Mouse (Mus musculus) neural tube, embryonic 12.5 days (tissue): ENCODE measurements around the gene Fam187a. TPM values are rescaled to one million over a fixed set of nuclear protein-coding genes. Genes with fewer than 3 reads are reported as not detected.

Experiments
- ATAC-seq: fragments of 200-750 bp; cut with Nextera tagmentation; 2 replicates; pipeline ENCODE4 v1.8.0; 2017; ENCODE audit warnings: low read depth, mild to moderate bottlenecking, moderate TSS enrichment, moderate library complexity; ENCODE audit not compliant: low FRiP score
- H3K27ac ChIP-seq: fragments of 300-500 bp; sonication (generic); 2 replicates; pipeline ENCODE4 v1.5.1; 2016
- H3K27me3 ChIP-seq: fragments of 300-500 bp; sonication (generic); replicated peaks from 2 replicates; pipeline ENCODE4 v1.6.1; 2016; ENCODE audit warnings: mild to moderate bottlenecking
- H3K36me3 ChIP-seq: fragments of 300-500 bp; sonication (generic); 2 replicates; pipeline ENCODE4 v1.6.1; 2016; ENCODE audit warnings: mild to moderate bottlenecking
- H3K4me1 ChIP-seq: fragments of 300-500 bp; sonication (generic); 2 replicates; pipeline ENCODE4 v1.6.1; 2016
- H3K4me2 ChIP-seq: fragments of 300-500 bp; sonication (generic); replicated peaks from 2 replicates; pipeline ENCODE4 v1.6.1; 2016; ENCODE audit warnings: mild to moderate bottlenecking
- H3K4me3 ChIP-seq: fragments of 300-500 bp; sonication (generic); 2 replicates; pipeline ENCODE4 v1.5.1; 2016
- H3K9ac ChIP-seq: fragments of 300-500 bp; sonication (generic); 2 replicates; pipeline ENCODE4 v1.6.1; 2016; ENCODE audit warnings: mild to moderate bottlenecking
- H3K9me3 ChIP-seq: fragments of 300-500 bp; sonication (generic); 2 replicates; pipeline ENCODE4 v1.6.1; 2016; ENCODE audit warnings: mild to moderate bottlenecking
- WGBS: fragments of 180-500 bp; shearing (Covaris S2); methylation state at CpG from one replicate; pipeline ENCODE4 v1.1.7; 2016; 5-methylcytosine and 5-hydroxymethylcytosine counted together
- polyA plus RNA-seq: library from polyadenylated mRNA; unstranded; fragments of >200 nt; fragmentation: Nextera tagmentation; extraction: Ambion mirVana; gene quantifications from 2 replicates; pipeline ENCODE4 v1.2.1, GENCODE M21; 2016

The Fam187a gene
- polyA plus RNA-seq, 1 experiment from 2014 or later, result not detected

DNA sequence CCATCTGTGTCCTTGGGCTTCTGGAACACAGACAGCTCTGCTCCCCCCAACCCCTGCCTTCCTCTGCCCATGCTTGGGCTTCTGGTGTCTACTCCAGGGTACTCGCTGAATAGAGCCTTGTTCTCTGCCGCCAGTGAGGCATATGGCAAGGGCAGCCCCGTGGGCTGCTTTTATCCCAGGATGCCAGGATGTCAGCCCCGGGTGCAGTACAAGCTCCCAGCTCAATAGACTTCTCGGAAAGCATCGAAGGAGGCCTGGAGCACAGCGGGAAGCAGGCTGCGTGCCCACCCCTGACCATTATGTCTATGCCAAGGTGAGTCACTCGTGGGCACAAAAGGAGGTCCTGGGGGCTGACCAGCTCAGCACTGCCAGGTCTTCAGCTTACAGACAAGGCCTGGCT is 13.4 kb downstream of the Fam187a start:
- Histone ChIP-seq H3K9ac (no peak overlapping the region), H3K27me3 (peaks cover 33% of the 10 kb centered on the region), H3K4me3 (no peak overlapping the region), H3K4me1 (0 out of 2 replicates have a peak, but pooled peaks cover 5% of the 10 kb centered on the region), H3K36me3 (no peaks in the 10 kb centered on the region), H3K27ac (no peak overlapping the region), H3K9me3 (no peaks in the 10 kb centered on the region), H3K4me2 (no peak overlapping the region)
- 76% methylated on average over 9 of the region's 9 CpGs for WGBS
- no peak for ATAC-seq

- H3K9me3 ChIP-seq, result no peaks in the 10 kb centered on the region
- no peak within 1 kb of the TSS for H3K27ac ChIP-seq
- ATAC-seq, result 0 out of 2 replicates have a peak, but pooled peaks have one; percentile 17
- no peak within 1 kb of the TSS for H3K4me2 ChIP-seq
- H3K4me3 ChIP-seq, result no peak within 1 kb of the TSS
- H3K4me1 ChIP-seq, result 0 out of 2 replicates have a peak, but pooled peaks cover 4% of the 10 kb centered on the region
- 12% methylated on average over 7 of the region's 7 CpGs for WGBS
- H3K27me3 ChIP-seq, result peaks cover 10% of the 10 kb centered on the region
- H3K36me3 ChIP-seq, result peaks cover 6% of the 10 kb centered on the region; the same call in 1 of the 2 replicates
- no peak within 1 kb of the TSS for H3K9ac ChIP-seq
Measured at GRCm38 (mm10) chr11:102900763-102901162, 15.8 kb downstream of the Fam187a start, which contains the start of gene Gfap. Gene Gfap, minus strand, starts transcription at chr11:102900912.

GRCm38 (mm10) chr11:102901199-102901598 is 16.2 kb downstream of the Fam187a start:
- no peak overlapping the region for H3K4me2 ChIP-seq
- H3K27ac ChIP-seq, result no peak overlapping the region
- 67% methylated on average over 4 of the region's 4 CpGs for WGBS
- peaks cover 10% of the 10 kb centered on the region; the same call in 1 of the 2 replicates for H3K36me3 ChIP-seq
- H3K4me3 ChIP-seq, result no peak overlapping the region
- ATAC-seq, result peak; percentile 21; the same call in 1 of the 2 replicates
- no peak overlapping the region for H3K9ac ChIP-seq
- 0 out of 2 replicates have a peak, but pooled peaks cover 4% of the 10 kb centered on the region for H3K4me1 ChIP-seq
- H3K9me3 ChIP-seq, result no peaks in the 10 kb centered on the region
- peaks cover 8% of the 10 kb centered on the region for H3K27me3 ChIP-seq

DNA sequence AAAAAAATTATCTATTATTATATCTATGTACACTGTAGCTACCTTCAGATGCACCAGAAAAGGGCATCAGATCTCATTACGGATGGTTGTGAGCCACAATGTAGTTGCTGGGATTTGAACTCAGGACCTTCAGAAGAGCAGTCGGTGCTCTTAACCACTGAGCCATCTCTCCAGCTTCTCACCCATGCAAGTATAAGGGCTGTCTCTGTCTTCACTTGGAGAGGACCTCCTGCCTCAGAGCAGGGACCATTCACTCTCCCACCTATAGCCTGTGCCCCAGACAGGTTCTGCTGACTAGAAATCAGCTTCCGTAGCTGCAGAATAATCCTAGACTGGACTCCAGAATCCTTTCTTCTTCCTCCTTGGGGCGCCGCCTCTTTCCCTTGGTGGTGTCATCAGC is 17.1 kb downstream of the Fam187a start:
- Histone ChIP-seq H3K9me3 (no peaks in the 10 kb centered on the region), H3K27me3 (no peaks in the 10 kb centered on the region), H3K36me3 (peaks cover 19% of the 10 kb centered on the region), H3K4me1 (0 out of 2 replicates have a peak, but pooled peaks cover 4% of the 10 kb centered on the region), H3K9ac (no peak overlapping the region), H3K4me3 (no peak overlapping the region), H3K27ac (no peak overlapping the region), H3K4me2 (no peak overlapping the region)
- 80% methylated on average over 5 of the region's 5 CpGs for WGBS
- ATAC-seq, result no peak

DNA sequence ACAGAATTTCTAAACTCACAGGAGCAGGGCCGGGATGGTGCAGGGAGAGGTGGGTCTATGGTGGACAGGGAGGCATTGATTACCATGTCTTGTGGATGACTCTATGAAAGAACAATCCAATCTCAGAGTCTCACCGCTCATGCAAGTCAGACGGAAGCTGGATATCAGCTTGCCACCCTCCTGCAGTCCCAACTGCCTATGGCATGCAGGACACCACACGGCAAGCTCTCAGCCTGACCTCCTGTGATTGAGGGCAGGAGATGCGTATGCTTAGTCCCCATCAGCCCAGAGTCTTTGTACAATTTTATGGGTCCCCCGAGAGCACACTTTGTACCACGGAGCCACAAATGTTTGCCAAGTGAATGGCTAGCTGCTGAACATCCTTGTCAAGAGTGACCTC is 18.7 kb downstream of the Fam187a start:
- H3K4me3 ChIP-seq, result no peak overlapping the region
- no peak overlapping the region for H3K9ac ChIP-seq
- ATAC-seq, result no peak
- H3K27me3 ChIP-seq, result no peaks in the 10 kb centered on the region
- H3K4me2 ChIP-seq, result no peak overlapping the region
- H3K36me3 ChIP-seq, result peaks cover 35% of the 10 kb centered on the region
- 0 out of 2 replicates have a peak, but pooled peaks cover 4% of the 10 kb centered on the region for H3K4me1 ChIP-seq
- H3K27ac ChIP-seq, result no peak overlapping the region
- no peaks in the 10 kb centered on the region for H3K9me3 ChIP-seq
- whole genome bisulfite sequencing, result 67% methylated on average over 7 of the region's 7 CpGs

GRCm38 (mm10) chr11:102911376-102911775 is 26.4 kb downstream of the Fam187a start:
- Histone ChIP-seq H3K36me3 (peaks cover 83% of the 10 kb centered on the region), H3K4me1 (no peaks in the 10 kb centered on the region), H3K4me3 (no peak overlapping the region), H3K9me3 (no peaks in the 10 kb centered on the region), H3K27me3 (no peaks in the 10 kb centered on the region), H3K27ac (no peak overlapping the region), H3K9ac (no peak overlapping the region), H3K4me2 (no peak overlapping the region)
- ATAC-seq, result no peak
- 73% methylated on average over 7 of the region's 7 CpGs for WGBS

- 88% methylated on average over 9 of the region's 9 CpGs for WGBS
- ATAC-seq, result no peak
- H3K4me3 ChIP-seq, result no peak overlapping the region
- H3K27ac ChIP-seq, result no peak overlapping the region
- H3K36me3 ChIP-seq, result peaks cover 44% of the 10 kb centered on the region
- no peaks in the 10 kb centered on the region for H3K27me3 ChIP-seq
- H3K4me2 ChIP-seq, result no peak overlapping the region
- H3K4me1 ChIP-seq, result no peaks in the 10 kb centered on the region
- no peaks in the 10 kb centered on the region for H3K9me3 ChIP-seq
- H3K9ac ChIP-seq, result no peak overlapping the region
Measured at GRCm38 (mm10) chr11:102915380-102915779, 30.4 kb downstream of the Fam187a start.

GRCm38 (mm10) chr11:102918077-102918476 is 33.1 kb downstream of the Fam187a start:
- H3K4me2 ChIP-seq, result no peak overlapping the region
- H3K27ac ChIP-seq, result no peak overlapping the region
- peaks cover 13% of the 10 kb centered on the region for H3K4me1 ChIP-seq
- H3K9ac ChIP-seq, result no peak overlapping the region
- WGBS, result 85% methylated on average over 4 of the region's 4 CpGs
- no peaks in the 10 kb centered on the region for H3K27me3 ChIP-seq
- H3K9me3 ChIP-seq, result no peaks in the 10 kb centered on the region
- H3K36me3 ChIP-seq, result peaks cover 36% of the 10 kb centered on the region
- ATAC-seq, result no peak
- no peak overlapping the region for H3K4me3 ChIP-seq

DNA sequence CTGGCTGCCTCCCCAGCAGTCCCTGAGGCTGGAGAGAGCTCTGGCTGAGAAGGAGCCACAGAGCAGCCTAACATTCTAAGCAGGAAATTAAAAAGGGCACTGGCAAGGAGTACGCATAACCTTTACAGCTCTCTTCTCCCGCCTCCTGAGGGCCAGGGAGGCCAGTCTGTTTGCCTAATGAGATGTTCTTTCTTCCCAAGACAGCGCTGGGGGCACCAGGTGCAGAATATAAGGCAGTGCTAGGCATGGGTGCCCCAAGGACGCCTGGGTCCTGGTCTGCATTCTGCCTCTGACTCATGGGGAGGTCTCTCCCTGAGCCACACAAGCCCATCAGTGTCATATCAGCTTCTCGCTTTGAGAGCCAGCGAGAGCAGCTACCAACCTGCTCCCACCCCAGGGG is 36.5 kb downstream of the Fam187a start:
- Histone ChIP-seq H3K9ac (no peak overlapping the region), H3K4me2 (no peak overlapping the region)

DNA sequence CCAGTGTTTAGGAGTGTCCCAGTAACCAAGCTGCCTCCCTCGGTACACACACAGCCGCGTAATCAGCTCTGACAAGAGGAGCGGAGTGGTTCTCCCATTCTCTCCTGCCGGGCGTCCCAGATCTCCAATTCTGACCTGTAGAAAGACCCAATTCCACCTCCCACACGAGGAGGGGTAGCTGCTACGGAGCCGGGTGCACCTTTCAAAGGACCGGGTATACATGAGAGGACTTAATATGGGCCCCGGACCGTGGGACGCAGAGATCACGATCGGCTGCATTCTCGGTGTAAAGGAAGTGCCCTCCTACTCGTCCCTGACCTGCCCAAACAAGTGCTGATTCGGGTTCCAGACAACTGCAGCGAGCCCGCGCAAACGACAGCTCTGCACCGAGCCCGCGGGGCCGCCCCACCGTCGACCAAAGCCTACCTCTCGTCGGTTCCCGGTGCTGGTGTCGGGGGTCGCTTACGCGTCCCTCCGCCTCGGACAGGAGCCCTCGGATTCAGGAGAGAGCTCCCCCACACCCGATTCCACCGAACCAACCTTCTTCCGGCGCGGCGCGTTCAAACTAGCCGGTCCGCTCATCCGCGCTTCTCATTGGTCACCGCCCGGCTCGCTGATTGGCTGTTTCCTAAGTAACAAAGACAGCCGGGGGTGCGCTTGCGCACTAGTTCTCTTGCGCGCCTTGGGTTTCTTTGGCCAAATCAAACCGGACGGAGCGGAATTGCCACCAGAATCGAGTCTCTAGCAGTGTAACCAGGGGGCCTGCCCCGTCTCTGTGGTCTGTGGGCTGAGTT is 39.8 kb downstream of the Fam187a start, which contains the start of gene Kif18b:
Gene Kif18b, minus strand, starts transcription at position 568 of the 794 bp plus-strand sequence.
- H3K27me3 ChIP-seq, result no peaks in the 10 kb centered on the region
- peak; percentile 83; the same call in 1 of the 2 replicates for ATAC-seq
- H3K4me1 ChIP-seq, result peaks cover 22% of the 10 kb centered on the region
- H3K9me3 ChIP-seq, result no peaks in the 10 kb centered on the region
- peak within 1 kb of the TSS; percentile 69 for H3K27ac ChIP-seq
- peak within 1 kb of the TSS; percentile 73 for H3K4me3 ChIP-seq
- H3K9ac ChIP-seq, result peak within 1 kb of the TSS; percentile 57
- H3K4me2 ChIP-seq, result peak within 1 kb of the TSS; percentile 74
- H3K36me3 ChIP-seq, result peaks cover 5% of the 10 kb centered on the region; the same call in 1 of the 2 replicates
- under 1% methylated on average over 62 of the region's 62 CpGs for WGBS

More for the DNA sequence above, 36.5 kb downstream of the Fam187a start:
- 77% methylated on average over 6 of the region's 6 CpGs for WGBS
- Histone ChIP-seq H3K27me3 (no peaks in the 10 kb centered on the region), H3K9me3 (no peaks in the 10 kb centered on the region), H3K4me1 (peaks cover 22% of the 10 kb centered on the region), H3K36me3 (peaks cover 5% of the 10 kb centered on the region; the same call in 1 of the 2 replicates), H3K4me3 (no peak overlapping the region), H3K27ac (no peak overlapping the region)
- no peak for ATAC-seq

DNA sequence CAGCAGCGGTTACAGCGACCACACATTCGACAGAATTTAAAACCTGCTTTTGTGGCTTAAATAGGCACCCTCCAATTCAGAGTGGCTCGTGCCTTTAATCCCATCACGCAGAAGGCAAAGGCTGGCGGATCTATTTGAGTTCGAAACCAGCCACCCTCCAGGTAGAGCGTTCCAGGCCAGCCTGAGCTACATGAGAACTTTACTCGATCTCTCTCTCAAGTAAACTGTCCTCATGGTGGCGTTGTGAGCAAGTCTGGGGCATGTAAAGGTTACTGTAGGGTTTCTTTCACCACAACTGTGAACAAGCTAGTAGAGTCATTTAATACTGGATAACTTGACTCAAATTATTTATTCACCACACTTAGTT is 40.4 kb downstream of the Fam187a start:
- peaks cover 5% of the 10 kb centered on the region; the same call in 1 of the 2 replicates for H3K36me3 ChIP-seq
- ATAC-seq, result no peak; the same call in 1 of the 2 replicates
- WGBS, result 4% methylated on average over 10 of the region's 10 CpGs

DNA sequence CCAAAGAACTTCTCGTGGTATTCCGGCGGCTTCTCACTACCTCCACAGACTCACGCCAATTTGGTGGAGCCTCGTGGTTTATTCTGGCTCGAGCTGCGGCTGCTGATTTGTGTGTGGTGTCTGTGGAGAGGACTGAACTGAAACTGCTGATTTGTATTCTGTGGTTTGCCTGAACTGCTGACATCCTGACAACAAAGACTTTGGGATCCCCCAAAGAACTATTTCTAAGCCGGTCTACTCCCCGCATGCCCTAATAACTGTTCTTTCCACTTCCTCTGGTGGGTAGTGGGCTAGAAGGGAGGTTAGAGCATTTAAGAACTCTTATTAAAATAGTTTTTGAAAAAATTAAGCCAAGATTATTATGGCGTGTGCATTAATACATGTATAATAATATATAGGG is 45.7 kb downstream of the Fam187a start:
- no peaks in the 10 kb centered on the region for H3K36me3 ChIP-seq
- H3K9ac ChIP-seq, result no peak overlapping the region
- 0 out of 2 replicates have a peak, but pooled peaks cover 5% of the 10 kb centered on the region for H3K27me3 ChIP-seq
- H3K4me1 ChIP-seq, result no peaks in the 10 kb centered on the region
- no peak overlapping the region for H3K4me3 ChIP-seq
- H3K9me3 ChIP-seq, result no peaks in the 10 kb centered on the region
- no peak overlapping the region for H3K4me2 ChIP-seq
- H3K27ac ChIP-seq, result no peak overlapping the region
- ATAC-seq, result no peak
- WGBS, result 91% methylated on average over 10 of the region's 10 CpGs

More for the DNA sequence above, 40.4 kb downstream of the Fam187a start:
- Histone ChIP-seq H3K27ac (peak overlapping the region; percentile 69), H3K27me3 (no peaks in the 10 kb centered on the region), H3K4me1 (peaks cover 22% of the 10 kb centered on the region), H3K4me3 (peak overlapping the region; percentile 73), H3K4me2 (peak overlapping the region; percentile 74), H3K9ac (no peak overlapping the region), H3K9me3 (no peaks in the 10 kb centered on the region)
